Mouse (Mus musculus): ENCODE measurements around the gene Babam1.

The Babam1 gene

DNA sequence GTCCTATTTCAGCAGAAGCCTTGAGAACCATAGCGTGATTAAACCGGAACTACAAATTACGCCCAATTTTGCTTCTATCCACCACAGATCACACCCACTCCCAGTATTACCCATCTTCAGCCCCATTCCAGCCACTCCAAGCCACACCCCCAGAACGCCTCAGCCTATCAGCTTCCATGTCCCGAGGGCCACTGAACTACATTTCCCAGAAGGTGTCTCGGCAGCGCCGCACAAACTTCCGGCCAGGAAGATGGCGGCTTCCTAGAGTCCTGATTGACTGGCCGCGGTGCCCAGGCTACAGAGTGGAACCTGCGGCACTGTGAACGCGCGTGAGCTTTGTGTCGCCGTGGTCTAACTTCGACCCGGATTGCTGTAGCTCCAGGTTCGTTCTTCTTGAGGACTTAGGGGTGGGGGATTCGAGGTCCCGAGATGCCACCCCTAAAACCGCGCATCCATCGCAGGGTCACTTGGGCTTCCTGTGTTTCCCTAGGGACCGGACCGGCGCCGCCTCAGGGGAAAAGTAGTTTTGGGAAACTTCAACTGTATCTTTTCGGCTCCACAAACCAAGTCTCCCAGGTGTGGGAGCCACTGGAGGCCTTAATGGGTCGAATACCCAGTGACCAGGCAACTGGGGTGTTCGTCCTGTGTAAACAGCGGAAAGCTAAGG lies at the start of gene Babam1:
TSS of gene Babam1 (plus strand) at position 223 of the 667 bp plus-strand sequence.
- DNase-seq (ENCODE audit: low spot score in 2 of 2): peak; percentile 91

- DNase-seq (ENCODE audit: low spot score in 2 of 2): no peak
These were observed 45.5 kb upstream of the Babam1 start for GRCm38 (mm10) chr8:71351117-71351516.

DNA sequence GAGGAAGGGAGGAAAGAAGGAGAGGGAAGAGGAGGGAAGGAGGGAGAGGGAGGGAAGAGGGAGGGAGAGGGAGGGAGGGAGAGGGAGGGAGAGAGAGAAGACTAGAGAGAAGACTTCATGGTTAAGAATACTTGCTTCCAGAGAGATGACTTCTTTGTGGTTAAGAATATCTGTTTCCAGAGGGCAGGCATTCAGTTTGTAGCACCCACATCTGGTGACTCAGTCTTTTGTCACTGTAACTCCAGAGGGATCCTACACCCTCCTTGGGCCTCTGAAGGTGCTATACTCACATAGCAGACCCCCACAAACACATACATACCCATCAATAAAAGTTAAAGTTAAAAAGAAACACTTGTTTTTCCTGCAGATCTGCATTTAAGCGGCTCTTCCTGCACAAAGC lies 45.1 kb upstream of the Babam1 start:
- DNase-seq (ENCODE audit: low spot score in 2 of 2): no peak

GRCm38 (mm10) chr8:71358026-71358425 lies 38.6 kb upstream of the Babam1 start:
- DNase-seq (ENCODE audit: low spot score in 2 of 2): no peak

DNA sequence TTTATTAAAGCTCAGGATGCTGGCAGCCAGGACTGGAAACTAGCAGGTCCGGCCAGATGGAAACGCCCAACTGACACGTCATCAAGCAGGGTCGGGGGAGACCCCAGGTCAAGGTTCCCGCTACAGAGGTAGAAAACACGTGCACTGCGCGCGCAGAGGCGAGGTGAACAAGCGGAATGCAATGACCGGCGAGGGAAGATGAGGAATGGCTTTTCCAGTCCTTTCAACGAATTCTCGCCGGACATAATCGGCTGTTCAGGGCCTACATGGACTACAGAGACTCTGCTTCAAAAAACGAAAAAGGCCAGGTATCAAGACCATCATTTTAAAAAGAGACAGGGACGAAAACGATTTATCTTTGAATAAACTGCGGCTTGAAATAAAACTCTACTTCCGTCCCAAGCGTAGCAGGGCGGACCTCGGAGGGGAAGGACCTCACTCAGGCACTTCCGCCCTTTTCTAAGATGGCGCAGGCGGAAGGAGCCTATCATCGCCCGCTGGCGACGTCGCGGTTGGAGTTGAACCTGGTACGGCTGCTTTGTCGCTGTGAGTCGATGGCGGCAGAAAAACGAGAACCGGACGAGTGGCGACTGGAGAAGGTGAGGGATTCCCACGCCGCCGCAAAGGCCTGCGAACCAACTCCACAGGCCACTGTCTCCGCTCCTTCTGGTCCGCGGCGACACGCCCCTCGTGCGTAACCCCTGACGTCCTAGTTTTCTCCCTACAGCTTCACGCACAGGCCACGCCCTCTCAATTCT lies 29.7 kb upstream of the Babam1 start, which contains the start of gene Use1:
TSS of gene Use1 (plus strand) at position 78 of the 758 bp plus-strand sequence.
- peak; percentile 87 to 88 for DNase-seq (ENCODE audit: low spot score in 2 of 2)

- DNase-seq (ENCODE audit: low spot score in 2 of 2): no peak
These were observed 29.0 kb upstream of the Babam1 start for GRCm38 (mm10) chr8:71367529-71368176.

DNA sequence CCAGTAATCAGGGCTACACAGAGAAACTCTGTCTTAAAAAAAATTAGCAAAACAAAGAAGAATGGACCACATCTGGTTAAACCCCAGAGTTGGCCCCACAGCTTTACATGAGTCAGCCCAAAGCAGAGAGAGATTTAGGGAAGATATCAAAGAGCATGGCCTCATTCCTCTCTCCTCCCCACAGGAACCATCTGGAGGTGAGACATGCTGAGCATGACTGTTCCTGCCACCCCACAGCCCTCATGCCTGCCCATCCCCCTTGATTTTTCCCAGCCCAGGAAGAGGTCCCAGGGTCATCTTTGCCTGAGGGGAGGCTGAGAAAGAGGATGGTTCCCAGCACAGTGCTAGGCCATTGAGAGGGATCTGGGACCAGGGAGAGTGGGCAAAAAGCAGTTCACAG lies 28.3 kb upstream of the Babam1 start:
- DNase-seq (ENCODE audit: low spot score in 2 of 2): no peak

- DNase-seq (ENCODE audit: low spot score in 2 of 2): no peak
These were observed 27.5 kb upstream of the Babam1 start for GRCm38 (mm10) chr8:71369040-71369718.

DNA sequence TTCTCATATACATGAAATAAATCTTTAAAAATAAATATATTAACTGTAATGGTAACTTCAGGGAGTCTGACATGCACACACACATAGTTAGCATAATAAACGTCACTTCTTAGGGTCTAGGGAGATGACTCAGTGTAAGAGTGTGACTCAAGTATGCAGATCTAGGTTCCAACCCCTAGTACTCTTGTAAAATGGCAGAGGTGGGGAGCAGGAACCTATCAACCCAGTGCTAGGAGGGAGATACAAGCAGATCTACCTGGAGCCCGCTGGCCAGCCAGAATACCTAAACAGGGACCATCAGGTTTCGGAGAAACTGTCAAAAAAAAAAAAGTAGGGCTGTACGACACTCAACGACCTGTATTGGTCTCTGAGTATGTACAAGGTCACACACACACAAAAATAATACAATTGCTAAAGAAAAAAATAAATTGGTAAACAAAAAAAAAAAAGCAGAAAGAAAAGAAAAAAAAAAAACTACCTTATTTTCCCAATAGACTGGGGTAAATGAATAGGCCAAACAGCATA lies 25.9 kb upstream of the Babam1 start:
- DNase-seq (ENCODE audit: low spot score in 2 of 2): no peak

DNA sequence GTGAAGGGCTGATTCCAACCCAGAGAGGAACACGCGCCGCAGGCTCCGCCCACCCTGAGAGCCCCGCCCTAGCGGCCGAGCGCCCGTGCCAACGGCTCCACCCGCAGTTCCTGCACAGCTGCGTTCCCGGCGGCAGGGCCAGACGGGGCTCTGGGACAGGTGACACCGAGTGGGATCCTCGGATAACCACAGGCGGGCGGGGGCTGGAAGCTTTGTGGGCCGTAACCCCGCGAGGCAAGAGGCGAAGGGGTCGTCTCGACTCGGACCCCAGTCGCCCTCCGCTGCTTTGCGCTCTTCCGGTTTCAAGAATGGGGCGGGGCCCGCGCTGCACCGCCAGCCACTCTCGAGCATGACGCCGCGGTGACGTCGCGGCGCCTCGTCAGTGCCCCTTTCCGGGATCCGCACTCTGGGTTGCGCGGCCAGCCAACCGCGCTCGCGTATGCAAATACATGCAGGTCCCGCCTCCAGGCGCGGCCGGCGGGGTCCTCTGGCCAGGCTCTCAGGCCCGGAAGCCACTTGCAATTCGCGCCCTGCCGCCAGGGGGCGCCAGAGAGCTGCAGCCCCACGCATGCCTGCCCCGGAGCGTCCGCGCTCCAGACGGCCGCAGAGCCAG lies 25.3 kb upstream of the Babam1 start, which contains the start of gene Ocel1:
TSS of gene Ocel1 (plus strand) at position 63 of the 613 bp plus-strand sequence.
- DNase-seq (ENCODE audit: low spot score in 2 of 2): peak; percentile 95 to 97

GRCm38 (mm10) chr8:71372427-71372826 lies 24.2 kb upstream of the Babam1 start:
- DNase-seq (ENCODE audit: low spot score in 2 of 2): no peak

- DNase-seq (ENCODE audit: low spot score in 2 of 2): no peak
These were observed 23.7 kb upstream of the Babam1 start for GRCm38 (mm10) chr8:71373000-71373399.

GRCm38 (mm10) chr8:71374616-71375206 lies 21.9 kb upstream of the Babam1 start:
- DNase-seq (ENCODE audit: low spot score in 2 of 2): no peak

GRCm38 (mm10) chr8:71375581-71376422 lies 20.9 kb upstream of the Babam1 start:
- no peak for DNase-seq (ENCODE audit: low spot score in 2 of 2)

DNA sequence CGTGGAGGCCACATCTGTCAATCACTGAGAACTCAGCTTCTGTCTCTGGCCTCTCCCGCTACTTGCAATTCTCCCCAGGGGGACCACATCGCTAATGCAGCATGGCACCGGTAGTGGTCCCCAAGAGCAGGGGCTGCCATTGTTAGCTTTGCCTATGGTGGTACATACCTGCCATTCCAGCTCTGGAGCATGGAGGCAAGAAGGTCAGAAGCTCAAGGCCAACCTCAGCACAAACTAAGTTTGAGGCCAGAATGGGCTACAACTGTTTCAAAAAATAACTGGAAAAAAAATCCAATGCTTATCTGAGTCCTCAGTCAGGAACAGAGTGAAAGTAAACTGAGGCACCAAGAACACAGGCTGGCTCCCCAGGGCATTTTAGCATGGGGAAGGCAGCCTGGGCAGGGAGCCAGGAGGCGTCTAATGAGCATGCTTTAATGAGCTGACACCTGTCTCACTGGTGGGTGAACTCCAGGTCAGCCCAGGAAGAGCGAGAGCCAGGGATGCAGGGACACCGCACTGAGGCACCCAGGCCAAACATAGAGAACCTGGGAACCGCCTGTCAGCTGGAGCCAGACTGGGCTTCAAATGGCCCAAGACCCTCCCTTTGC lies 20.1 kb upstream of the Babam1 start:
- DNase-seq (ENCODE audit: low spot score in 2 of 2): no peak

DNA sequence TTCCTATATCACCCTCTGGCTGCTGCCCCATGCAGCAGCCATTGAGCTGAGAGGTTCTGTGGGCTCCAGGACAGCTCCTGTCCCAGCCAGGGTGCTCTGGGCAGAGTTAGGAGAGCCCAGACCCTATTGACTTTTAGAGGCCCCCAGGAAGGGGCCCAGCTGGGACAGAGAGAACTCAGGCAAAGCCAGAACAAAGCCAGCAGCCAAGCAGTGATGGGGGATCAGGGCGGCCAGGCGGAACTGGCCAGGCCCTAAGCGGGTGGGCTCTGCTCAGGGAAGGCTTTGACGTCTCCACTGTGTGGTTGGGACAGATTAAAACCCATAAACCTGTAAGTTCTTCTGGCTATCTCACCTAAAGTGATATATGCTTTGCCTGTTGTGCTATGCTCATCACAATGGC lies 17.7 kb upstream of the Babam1 start:
- no peak for DNase-seq (ENCODE audit: low spot score in 2 of 2)

- no peak for DNase-seq (ENCODE audit: low spot score in 2 of 2)
These were observed 17.1 kb upstream of the Babam1 start for GRCm38 (mm10) chr8:71379512-71380075.

GRCm38 (mm10) chr8:71380178-71381171 lies 16.2 kb upstream of the Babam1 start:
- DNase-seq (ENCODE audit: low spot score in 2 of 2): no peak

Data from frontal cortex, postnatal 14 days (tissue).